Mouse (Mus musculus) hindbrain, embryonic 13.5 days (tissue): ENCODE measurements around the gene Zfp759. TPM values are rescaled to one million over a fixed set of nuclear protein-coding genes. Genes with fewer than 3 reads are reported as not detected.
"Not testable (repeated sequence)": the region's sequence is repeated elsewhere in the genome, so short reads cannot be mapped to it uniquely, and the experiment has no call there.

Experiments used
- ATAC-seq: fragments of 200-750 bp; cut with Nextera tagmentation; 2 replicates; pipeline ENCODE4 v1.8.0; 2017; ENCODE audit warnings: moderate TSS enrichment; ENCODE audit not compliant: low FRiP score
- H3K27ac ChIP-seq: fragments of 300-500 bp; sonication (generic); 2 replicates; pipeline ENCODE4 v1.5.1; 2015; ENCODE audit warnings: inconsistent platforms, mild to moderate bottlenecking, moderate library complexity
- H3K27me3 ChIP-seq: fragments of 300-500 bp; sonication (generic); 2 replicates; pipeline ENCODE4 v1.6.1; 2015; ENCODE audit warnings: mild to moderate bottlenecking, inconsistent platforms
- H3K36me3 ChIP-seq: fragments of 300-500 bp; sonication (generic); 2 replicates; pipeline ENCODE4 v1.6.1; 2015; ENCODE audit warnings: mild to moderate bottlenecking, inconsistent platforms
- H3K4me1 ChIP-seq: fragments of 300-500 bp; sonication (generic); replicated peaks from 2 replicates; pipeline ENCODE4 v1.6.1; 2015; ENCODE audit warnings: inconsistent platforms
- H3K4me2 ChIP-seq: fragments of 300-500 bp; sonication (generic); 2 replicates; pipeline ENCODE4 v1.6.1; 2015; ENCODE audit warnings: inconsistent platforms, mild to moderate bottlenecking, moderate library complexity
- H3K4me3 ChIP-seq: fragments of 300-500 bp; sonication (generic); 2 replicates; pipeline ENCODE4 v1.5.1; 2015; ENCODE audit warnings: mild to moderate bottlenecking, inconsistent platforms
- H3K9ac ChIP-seq: fragments of 300-500 bp; sonication (generic); 2 replicates; pipeline ENCODE4 v1.6.1; 2015; ENCODE audit warnings: mild to moderate bottlenecking, inconsistent platforms
- H3K9me3 ChIP-seq: fragments of 300-500 bp; sonication (generic); 2 replicates; pipeline ENCODE4 v1.6.1; 2016; ENCODE audit warnings: inconsistent platforms
- WGBS: fragments of 180-500 bp; shearing (Covaris S2); methylation state at CpG from one replicate; pipeline ENCODE4 v1.1.7; 2015; 5-methylcytosine and 5-hydroxymethylcytosine counted together
- polyA plus RNA-seq: library from polyadenylated mRNA; unstranded; fragments of >200 nt; fragmentation: Nextera tagmentation; extraction: Ambion mirVana; gene quantifications from 2 replicates; pipeline ENCODE4 v1.2.1, GENCODE M21; 2015

Zfp759 gene
- polyA plus RNA-seq, 1 experiment from 2014 or later, result 4.2 TPM

DNA sequence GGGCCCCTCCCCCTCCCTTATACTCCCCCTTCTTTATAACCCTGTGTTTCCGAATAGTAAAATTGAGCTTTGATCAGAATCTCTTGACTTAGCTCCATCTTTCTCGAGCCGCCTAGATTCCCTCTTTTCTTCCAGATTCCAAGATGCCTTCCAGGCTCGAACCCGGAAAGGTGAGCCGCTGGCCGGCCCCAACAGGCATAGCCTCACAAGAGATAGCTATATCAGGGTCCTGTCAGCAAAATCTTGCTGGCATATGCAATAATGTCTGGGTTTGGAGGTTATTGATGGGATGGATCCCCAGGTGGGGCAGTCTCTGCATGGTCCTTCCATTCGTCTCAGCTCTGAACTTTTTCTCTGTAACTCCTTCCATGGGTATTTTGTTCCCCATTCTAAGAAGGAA lies 5.3 kb upstream of the Zfp759 start, which contains the start of gene Rslcan18:
Gene Rslcan18 (minus strand): TSS at position 101 of the 400 bp plus-strand sequence.
- not testable (repeated sequence) for H3K36me3 ChIP-seq, H3K4me1 ChIP-seq, H3K27ac ChIP-seq, H3K4me3 ChIP-seq, H3K27me3 ChIP-seq, H3K9me3 ChIP-seq, ATAC-seq, H3K9ac ChIP-seq, H3K4me2 ChIP-seq
- WGBS, result 92% methylated on average over 8 of the region's 8 CpGs

DNA sequence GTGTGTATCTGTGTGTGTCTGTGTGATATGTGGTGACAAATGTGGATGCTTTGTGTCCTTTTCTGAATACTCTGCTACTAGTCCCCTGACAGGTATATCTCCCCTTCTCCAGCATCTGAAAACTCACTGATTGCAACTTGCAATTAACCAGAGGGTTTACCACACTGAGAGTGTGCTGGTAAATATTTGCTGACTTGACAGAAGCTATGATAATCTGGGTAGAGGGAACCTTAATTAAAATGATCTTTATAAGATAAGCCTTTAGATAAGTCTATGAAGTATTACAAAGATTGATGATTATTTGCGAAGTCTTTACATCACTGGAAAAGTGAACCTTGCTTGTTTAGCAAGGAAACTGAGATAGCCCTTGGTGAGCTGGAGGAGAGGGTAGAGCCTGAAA lies 3.0 kb downstream of the Zfp759 start:
- H3K4me2 ChIP-seq, result no peak overlapping the region
- no peaks in the 10 kb centered on the region for H3K36me3 ChIP-seq
- no peaks in the 10 kb centered on the region for H3K27me3 ChIP-seq
- H3K9me3 ChIP-seq, result no peaks in the 10 kb centered on the region
- no peak overlapping the region for H3K27ac ChIP-seq
- WGBS, result 82% methylated on average over 1 of the region's 1 CpGs
- ATAC-seq, result no peak
- H3K9ac ChIP-seq, result no peak overlapping the region
- H3K4me1 ChIP-seq, result peaks cover 9% of the 10 kb centered on the region
- H3K4me3 ChIP-seq, result no peak overlapping the region

DNA sequence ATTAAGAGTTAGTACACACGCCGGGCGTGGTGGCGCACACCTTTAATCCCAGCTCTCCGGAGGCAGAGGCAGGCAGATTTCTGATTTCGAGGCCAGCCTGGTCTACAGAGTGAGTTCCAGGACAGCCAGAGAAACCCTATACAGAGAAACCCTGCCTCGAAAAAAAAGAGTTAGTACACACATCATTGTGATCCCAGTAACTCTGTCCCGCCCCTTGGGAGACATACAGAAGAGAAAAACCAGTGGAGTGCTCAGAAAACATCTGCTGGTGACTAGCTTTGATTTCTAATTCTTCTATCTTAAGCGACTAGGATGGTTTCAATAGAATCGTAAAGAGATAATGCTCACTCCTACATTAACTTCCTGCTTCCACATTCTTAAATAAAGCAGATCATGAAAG lies 6.0 kb downstream of the Zfp759 start:
- Histone ChIP-seq H3K4me2 (peak overlapping the region; percentile 74), H3K4me3 (peak overlapping the region; percentile 62), H3K27ac (peak overlapping the region; percentile 74; the same call in 1 of the 2 replicates)
- WGBS, result 81% methylated on average over 10 of the region's 10 CpGs
- not testable (repeated sequence) for H3K36me3 ChIP-seq, H3K4me1 ChIP-seq, H3K27me3 ChIP-seq, H3K9me3 ChIP-seq, H3K9ac ChIP-seq
- ATAC-seq, result peak; percentile 41; the same call in 1 of the 2 replicates

DNA sequence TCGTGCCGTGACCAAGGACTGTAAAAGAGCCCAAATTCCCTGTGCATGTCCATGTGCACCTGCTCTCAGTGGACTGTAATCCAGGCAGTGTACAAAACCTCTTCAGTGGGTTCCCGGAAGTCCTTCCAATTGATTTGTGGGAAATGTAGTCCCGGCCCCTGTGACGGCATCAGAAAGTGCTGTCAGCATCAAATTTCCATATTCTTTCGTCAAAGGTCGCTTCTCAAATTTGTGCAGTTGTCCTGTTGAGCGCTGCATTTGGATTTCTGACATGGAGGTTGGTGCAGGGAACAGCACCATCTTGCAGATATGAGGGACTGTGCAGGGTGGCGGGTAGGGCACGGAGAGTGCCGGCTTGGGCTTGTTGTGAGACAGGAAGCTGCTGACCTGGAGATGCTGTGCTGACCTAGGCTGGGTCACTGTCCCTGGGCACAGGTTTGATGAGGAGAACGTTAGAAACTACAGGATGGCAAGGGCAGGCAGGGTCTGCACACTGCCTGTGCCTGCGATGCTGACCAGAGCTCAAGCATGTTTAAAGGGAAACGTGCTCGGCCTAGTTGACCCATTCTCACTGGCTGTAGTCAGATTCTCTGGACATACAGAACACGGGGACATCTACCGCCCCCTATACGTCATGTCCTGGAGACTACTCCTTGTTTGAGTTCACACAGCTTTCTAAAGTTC lies 6.7 kb downstream of the Zfp759 start:
- peak overlapping the region; percentile 74 for H3K4me2 ChIP-seq
- H3K9ac ChIP-seq, result peak overlapping the region; percentile 85
- H3K9me3 ChIP-seq, result no peaks in the 10 kb centered on the region
- ATAC-seq, result peak; percentile 97
- no peaks in the 10 kb centered on the region for H3K36me3 ChIP-seq
- H3K27ac ChIP-seq, result peak overlapping the region; percentile 74
- WGBS, result 1% methylated on average over 18 of the region's 18 CpGs
- H3K4me3 ChIP-seq, result peak overlapping the region; percentile 62
- no peaks in the 10 kb centered on the region for H3K27me3 ChIP-seq
- H3K4me1 ChIP-seq, result peaks cover 9% of the 10 kb centered on the region

DNA sequence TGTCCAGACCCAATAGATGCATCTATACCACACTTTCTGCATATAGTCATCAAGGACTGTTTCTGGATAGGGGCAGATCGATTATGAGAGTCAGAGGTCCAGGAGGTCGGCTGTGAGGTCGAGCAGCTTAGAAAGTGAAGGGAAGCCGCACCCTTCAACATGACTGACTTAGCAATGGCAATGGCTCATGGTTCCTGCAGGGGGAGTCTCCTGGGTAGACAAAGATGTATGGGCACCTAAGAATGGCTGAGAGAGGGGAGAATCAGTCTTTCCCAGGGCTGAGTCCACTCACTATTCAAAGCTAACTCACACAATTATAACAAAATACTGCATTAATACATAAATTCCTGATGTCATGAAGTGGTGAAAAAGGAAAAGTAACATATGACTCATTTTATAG lies 44.7 kb downstream of the Zfp759 start:
- not testable (repeated sequence) for H3K9ac ChIP-seq, H3K4me3 ChIP-seq, H3K27me3 ChIP-seq, H3K4me2 ChIP-seq, H3K9me3 ChIP-seq, H3K36me3 ChIP-seq, H3K27ac ChIP-seq, ATAC-seq, H3K4me1 ChIP-seq
- 70% methylated on average over 4 of the region's 4 CpGs for WGBS

DNA sequence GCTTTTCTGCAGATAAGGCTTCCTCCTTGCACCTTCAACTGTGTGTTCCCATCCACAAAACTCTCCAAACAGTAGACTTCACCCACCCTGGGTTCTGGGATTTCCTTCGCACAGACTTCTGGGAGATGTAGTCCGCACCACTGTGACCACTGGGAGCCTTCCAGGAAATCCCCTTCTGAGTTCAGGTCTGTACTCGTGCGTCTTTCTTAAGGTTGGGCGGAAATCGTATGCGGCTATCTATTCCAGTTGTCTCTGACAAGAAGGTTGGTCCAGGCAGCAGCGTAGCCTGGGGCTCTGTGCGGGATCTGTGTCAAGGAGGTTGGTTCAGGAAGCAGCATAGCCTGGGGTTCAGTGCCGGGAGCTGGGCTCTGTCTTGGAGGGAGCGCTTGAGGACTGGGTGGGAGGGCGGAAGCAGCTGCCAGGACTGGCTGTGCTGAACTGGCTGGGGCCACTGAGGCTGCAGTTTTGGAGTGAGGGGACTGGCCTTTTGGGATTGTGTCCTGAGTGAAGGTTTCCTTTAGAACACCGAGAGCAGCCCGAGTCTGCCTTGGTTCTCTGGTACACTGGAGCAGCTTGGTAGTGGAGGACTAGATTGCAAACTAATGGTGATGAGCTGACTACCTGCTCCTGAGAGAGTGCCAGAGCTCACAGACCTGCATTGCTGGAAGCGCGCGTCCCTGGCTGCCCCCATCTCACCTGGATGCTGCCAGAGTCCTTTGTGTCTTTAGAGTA lies 51.7 kb downstream of the Zfp759 start, which contains the start of gene Rsl1:
Gene Rsl1 (plus strand): TSS at position 192 of the 732 bp plus-strand sequence.
- not testable (repeated sequence) for H3K36me3 ChIP-seq, H3K4me1 ChIP-seq, H3K9me3 ChIP-seq, H3K27me3 ChIP-seq
- Histone ChIP-seq H3K9ac (peak within 1 kb of the TSS; percentile 77), H3K27ac (peak within 1 kb of the TSS; percentile 74), H3K4me3 (peak within 1 kb of the TSS; percentile 62), H3K4me2 (peak within 1 kb of the TSS; percentile 63)
- 2% methylated on average over 17 of the region's 17 CpGs for WGBS
- ATAC-seq, result peak; percentile 98

DNA sequence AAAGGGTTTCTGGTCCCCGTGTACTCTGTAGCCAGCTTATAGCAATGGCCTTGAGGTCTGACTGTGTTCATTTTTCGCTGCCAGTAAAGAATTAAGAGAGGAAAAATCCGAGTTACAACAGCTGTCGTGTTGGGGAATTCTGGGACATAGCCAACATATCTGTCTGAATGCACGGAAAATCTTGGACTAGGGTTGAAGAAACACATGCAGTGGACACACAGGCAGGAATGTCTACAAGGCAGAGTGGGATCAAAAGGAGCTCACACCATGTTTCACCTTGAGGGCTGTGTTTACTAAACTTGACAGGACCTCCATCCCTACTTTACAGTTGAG lies 52.2 kb downstream of the Zfp759 start:
- H3K9ac ChIP-seq, result peak overlapping the region; percentile 77
- peaks cover 4% of the 10 kb centered on the region; the same call in 1 of the 2 replicates for H3K4me1 ChIP-seq
- peak overlapping the region; percentile 62 for H3K4me3 ChIP-seq
- no peak overlapping the region for H3K27ac ChIP-seq
- peaks cover 8% of the 10 kb centered on the region; the same call in 1 of the 2 replicates for H3K36me3 ChIP-seq
- H3K4me2 ChIP-seq, result peak overlapping the region; percentile 63
- 32% methylated on average over 5 of the region's 5 CpGs for WGBS
- ATAC-seq, result no peak
- H3K27me3 ChIP-seq, result no peaks in the 10 kb centered on the region
- no peaks in the 10 kb centered on the region for H3K9me3 ChIP-seq

Other genes with a start within 250 kb of the Zfp759 start
- gene Gm10767, start 216.7 kb upstream of the Zfp759 start, polyA plus RNA-seq, result 2.9 and 3.1 TPM in 2 replicates
- gene Zfp712, start 60.5 kb upstream of the Zfp759 start, polyA plus RNA-seq, result 5.4 and 6.8 TPM in 2 replicates
- 8.7 and 9.8 TPM in 2 replicates for gene Zfp708, start 23.7 kb upstream of the Zfp759 start, polyA plus RNA-seq
- gene Gm28557, start 13.1 kb upstream of the Zfp759 start, polyA plus RNA-seq, result 1.4 and 1.7 TPM in 2 replicates
- gene Rslcan18, start 5.4 kb upstream of the Zfp759 start, polyA plus RNA-seq, result 0.10 TPM in 1 of 2 replicates, not detected in the other
- 5.5 and 7.5 TPM in 2 replicates for gene Rsl1, start 51.5 kb downstream of the Zfp759 start, polyA plus RNA-seq
- 2.6 and 3.1 TPM in 2 replicates for gene Zfp455, start 72.8 kb downstream of the Zfp759 start, polyA plus RNA-seq
- 5.1 and 5.4 TPM in 2 replicates for gene Zfp458, start 156.8 kb downstream of the Zfp759 start, polyA plus RNA-seq
- gene Zfp457, start 184.8 kb downstream of the Zfp759 start, polyA plus RNA-seq, result 0.84 and 1.1 TPM in 2 replicates
- gene Zfp595, start 210.9 kb downstream of the Zfp759 start, polyA plus RNA-seq, result 1.6 and 1.9 TPM in 2 replicates
- 0.44 TPM in 1 of 2 replicates, not detected in the other for gene Gm28044, start 238.9 kb downstream of the Zfp759 start, polyA plus RNA-seq
- gene Zfp953, start 238.9 kb downstream of the Zfp759 start, polyA plus RNA-seq, result 0.68 and 0.69 TPM in 2 replicates